Mouse (Mus musculus) neural tube, embryonic 14.5 days (tissue): ENCODE measurements around the gene Slc1a2. TPM values are rescaled to one million over a fixed set of nuclear protein-coding genes. Genes with fewer than 3 reads are reported as not detected.

Experiments used
- ATAC-seq: fragments of 200-750 bp; cut with Nextera tagmentation; 2 replicates; pipeline ENCODE4 v1.8.0; 2017; ENCODE audit warnings: low read depth, mild to moderate bottlenecking, moderate TSS enrichment, moderate library complexity
- H3K27ac ChIP-seq: fragments of 300-500 bp; sonication (generic); 2 replicates; pipeline ENCODE4 v1.5.1; 2014; ENCODE audit warnings: low read depth, mild to moderate bottlenecking, control low read depth, low read length, moderate library complexity, mixed read lengths
- H3K27me3 ChIP-seq: fragments of 300-500 bp; sonication (generic); 2 replicates; pipeline ENCODE4 v1.6.1; 2014; ENCODE audit warnings: low read length; ENCODE audit not compliant: control insufficient read depth, insufficient read depth
- H3K36me3 ChIP-seq: fragments of 300-500 bp; sonication (generic); 2 replicates; pipeline ENCODE4 v1.6.1; 2014; ENCODE audit warnings: low read length, mixed read lengths; ENCODE audit not compliant: control insufficient read depth, insufficient read depth
- H3K4me1 ChIP-seq: fragments of 300-500 bp; sonication (generic); 2 replicates; pipeline ENCODE4 v1.6.1; 2014; ENCODE audit warnings: low read length; ENCODE audit not compliant: control insufficient read depth, insufficient read depth
- H3K4me2 ChIP-seq: fragments of 300-500 bp; sonication (generic); 2 replicates; pipeline ENCODE4 v1.6.1; 2014; ENCODE audit warnings: mild to moderate bottlenecking, low read depth, low read length, control low read depth
- H3K4me3 ChIP-seq: fragments of 300-500 bp; sonication (generic); 2 replicates; pipeline ENCODE4 v1.5.1; 2014; ENCODE audit warnings: low read depth, low read length, control low read depth, mixed read lengths
- H3K9ac ChIP-seq: fragments of 300-500 bp; sonication (generic); replicated peaks from 2 replicates; pipeline ENCODE4 v1.6.1; 2014; ENCODE audit warnings: low read depth, mild to moderate bottlenecking, control low read depth, low read length, mixed read lengths
- H3K9me3 ChIP-seq: fragments of 300-500 bp; sonication (generic); 2 replicates; pipeline ENCODE4 v1.6.1; 2016; ENCODE audit warnings: low read length; ENCODE audit not compliant: control insufficient read depth
- WGBS: fragments of 180-500 bp; shearing (Covaris S2); extraction: QIAGEN DNeasy Blood & Tissue Kit; methylation state at CpG from one replicate; pipeline ENCODE4 v1.1.7; 2014; 5-methylcytosine and 5-hydroxymethylcytosine counted together
- polyA plus RNA-seq: library from polyadenylated mRNA; unstranded; fragments of >200 nt; fragmentation: Nextera tagmentation; extraction: Ambion mirVana; gene quantifications from 2 replicates; pipeline ENCODE4 v1.2.1, GENCODE M21; 2014

The Slc1a2 gene
- polyA plus RNA-seq, 1 experiment from 2014 or later: 40.8 TPM

DNA sequence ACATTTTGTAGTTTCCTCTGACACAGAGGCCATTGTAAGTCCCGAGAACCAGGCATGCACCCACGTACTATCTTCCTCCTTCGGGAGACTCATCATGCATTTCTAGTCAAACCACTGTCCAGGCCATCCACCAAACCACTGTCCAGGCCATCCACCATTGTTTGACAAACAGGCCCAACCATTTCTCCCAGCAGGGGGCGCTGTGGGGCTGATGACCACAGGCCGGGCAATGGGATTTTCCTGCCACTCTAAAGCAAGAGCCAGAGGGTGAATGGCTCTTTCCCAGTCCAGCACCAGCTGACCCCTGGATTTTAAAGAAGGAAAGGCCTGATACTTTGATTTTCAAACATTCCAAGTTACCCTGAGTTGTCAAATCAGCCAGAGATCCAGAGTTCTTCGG is 16.8 kb downstream of the Slc1a2 start:
- H3K4me2 ChIP-seq: no peak overlapping the region
- H3K27me3 ChIP-seq: no peaks in the 10 kb centered on the region
- WGBS: 69% methylated on average over 6 of the region's 6 CpGs
- no peaks in the 10 kb centered on the region for H3K36me3 ChIP-seq
- H3K27ac ChIP-seq: no peak overlapping the region; the same call in 1 of the 2 replicates
- H3K4me3 ChIP-seq: no peak overlapping the region
- peaks cover 18% of the 10 kb centered on the region for H3K4me1 ChIP-seq
- H3K9me3 ChIP-seq: no peaks in the 10 kb centered on the region
- no peak; the same call in 1 of the 2 replicates for ATAC-seq
- H3K9ac ChIP-seq: no peak overlapping the region

DNA sequence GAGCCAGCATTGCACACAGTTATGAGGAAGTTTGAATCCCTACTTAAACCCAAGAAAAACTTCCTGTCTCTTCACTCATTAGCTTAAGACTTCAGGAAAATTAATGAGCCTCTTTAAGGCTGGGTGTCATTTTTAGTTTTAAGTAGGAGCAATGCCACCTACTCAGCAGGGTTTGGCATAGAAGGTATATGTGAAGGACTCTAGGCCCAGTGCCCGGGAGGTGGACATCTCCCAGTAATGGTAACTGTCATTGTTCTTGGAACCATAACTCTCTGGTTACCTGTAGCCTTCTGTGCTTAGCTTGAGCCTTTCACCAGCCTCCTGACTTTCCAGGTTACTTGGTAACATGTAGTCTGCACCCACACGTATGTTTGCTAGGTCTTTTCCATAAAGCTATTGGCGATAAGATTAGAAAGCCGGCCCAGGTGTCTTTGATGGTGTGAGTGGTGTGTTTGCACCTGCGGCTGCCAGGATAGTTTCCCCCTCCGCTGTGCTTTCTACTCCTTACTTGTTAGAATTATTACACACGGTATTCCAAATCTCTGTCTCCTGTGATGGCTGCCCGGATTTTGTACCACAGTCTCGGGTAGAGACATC is 18.4 kb downstream of the Slc1a2 start:
- H3K4me2 ChIP-seq: no peak overlapping the region
- WGBS: 94% methylated on average over 9 of the region's 9 CpGs
- peaks cover 18% of the 10 kb centered on the region for H3K4me1 ChIP-seq
- ATAC-seq: no peak
- H3K27ac ChIP-seq: no peak overlapping the region
- H3K4me3 ChIP-seq: no peak overlapping the region
- H3K9me3 ChIP-seq: no peaks in the 10 kb centered on the region
- no peaks in the 10 kb centered on the region for H3K36me3 ChIP-seq
- no peak overlapping the region for H3K9ac ChIP-seq
- H3K27me3 ChIP-seq: no peaks in the 10 kb centered on the region

DNA sequence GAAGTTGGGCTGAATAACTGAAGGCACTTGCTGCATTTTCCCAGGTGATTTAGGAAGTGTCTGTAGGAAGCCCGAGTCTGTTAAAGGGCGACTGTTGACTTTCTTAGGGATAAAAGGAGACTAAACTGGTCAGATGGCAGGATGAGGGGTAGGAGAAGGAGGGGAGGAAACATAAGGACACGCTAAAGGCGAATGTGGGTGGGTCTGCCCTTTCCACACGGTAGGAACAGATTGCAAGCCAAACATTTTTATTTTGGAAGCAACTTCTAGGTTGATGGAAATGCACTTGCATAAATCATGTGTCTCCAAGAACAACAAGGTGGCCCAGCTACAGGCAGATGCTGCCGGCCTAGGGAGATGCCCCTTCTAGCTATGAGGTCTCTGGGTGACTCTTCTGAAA is 18.9 kb downstream of the Slc1a2 start:
- Histone ChIP-seq H3K36me3 (no peaks in the 10 kb centered on the region), H3K9me3 (no peaks in the 10 kb centered on the region), H3K27me3 (no peaks in the 10 kb centered on the region), H3K4me2 (no peak overlapping the region), H3K4me3 (no peak overlapping the region), H3K9ac (no peak overlapping the region), H3K4me1 (peaks cover 18% of the 10 kb centered on the region), H3K27ac (no peak overlapping the region)
- WGBS: 84% methylated on average over 6 of the region's 6 CpGs
- no peak for ATAC-seq

DNA sequence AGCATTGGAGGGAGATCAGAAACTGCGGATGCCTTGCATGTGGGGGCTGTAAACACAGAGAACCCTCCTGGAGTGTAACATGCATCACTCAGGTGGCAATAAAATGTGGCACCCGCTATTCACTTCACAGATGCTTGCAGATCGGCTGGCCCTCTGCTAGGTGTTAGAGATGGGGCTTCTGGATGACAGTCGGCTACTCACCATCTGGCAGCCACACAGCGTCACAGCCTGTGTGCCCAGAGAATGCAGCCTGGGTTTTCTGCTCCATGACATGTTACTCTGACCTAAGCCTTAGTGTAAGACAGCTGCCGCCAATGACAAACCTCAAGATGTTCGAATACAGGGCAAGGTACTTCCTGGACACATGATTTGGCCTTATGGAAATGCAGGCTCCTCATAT is 22.9 kb downstream of the Slc1a2 start:
- H3K4me1 ChIP-seq: no peaks in the 10 kb centered on the region
- no peak overlapping the region for H3K4me2 ChIP-seq
- no peak overlapping the region for H3K9ac ChIP-seq
- 59% methylated on average over 7 of the region's 7 CpGs for WGBS
- no peaks in the 10 kb centered on the region for H3K27me3 ChIP-seq
- no peak for ATAC-seq
- H3K4me3 ChIP-seq: no peak overlapping the region
- no peak overlapping the region for H3K27ac ChIP-seq
- H3K9me3 ChIP-seq: no peaks in the 10 kb centered on the region
- H3K36me3 ChIP-seq: no peaks in the 10 kb centered on the region

DNA sequence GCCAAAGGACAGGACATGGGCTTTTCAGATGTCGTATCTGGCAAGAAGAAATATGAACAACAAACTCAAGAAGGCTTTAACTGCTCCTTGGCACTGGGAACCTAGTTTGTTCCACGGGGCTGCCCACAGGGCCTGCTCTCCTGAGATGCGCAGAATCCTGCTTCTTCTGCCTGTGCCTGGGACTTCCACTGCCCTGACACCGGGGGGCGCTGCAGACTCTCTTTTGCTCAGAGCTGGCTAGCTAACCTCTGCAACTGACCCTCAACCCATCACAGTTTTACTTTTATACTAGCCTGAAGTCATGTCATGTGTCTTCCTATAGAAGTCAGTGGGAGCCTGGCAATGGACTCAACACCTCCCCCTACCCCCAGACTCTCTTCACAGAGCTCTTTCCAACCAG is 23.7 kb downstream of the Slc1a2 start:
- Histone ChIP-seq H3K4me2 (no peak overlapping the region), H3K4me3 (no peak overlapping the region), H3K9me3 (no peaks in the 10 kb centered on the region), H3K27me3 (no peaks in the 10 kb centered on the region), H3K9ac (no peak overlapping the region), H3K27ac (no peak overlapping the region), H3K36me3 (no peaks in the 10 kb centered on the region), H3K4me1 (no peaks in the 10 kb centered on the region)
- ATAC-seq: no peak
- WGBS: 45% methylated on average over 5 of the region's 5 CpGs

DNA sequence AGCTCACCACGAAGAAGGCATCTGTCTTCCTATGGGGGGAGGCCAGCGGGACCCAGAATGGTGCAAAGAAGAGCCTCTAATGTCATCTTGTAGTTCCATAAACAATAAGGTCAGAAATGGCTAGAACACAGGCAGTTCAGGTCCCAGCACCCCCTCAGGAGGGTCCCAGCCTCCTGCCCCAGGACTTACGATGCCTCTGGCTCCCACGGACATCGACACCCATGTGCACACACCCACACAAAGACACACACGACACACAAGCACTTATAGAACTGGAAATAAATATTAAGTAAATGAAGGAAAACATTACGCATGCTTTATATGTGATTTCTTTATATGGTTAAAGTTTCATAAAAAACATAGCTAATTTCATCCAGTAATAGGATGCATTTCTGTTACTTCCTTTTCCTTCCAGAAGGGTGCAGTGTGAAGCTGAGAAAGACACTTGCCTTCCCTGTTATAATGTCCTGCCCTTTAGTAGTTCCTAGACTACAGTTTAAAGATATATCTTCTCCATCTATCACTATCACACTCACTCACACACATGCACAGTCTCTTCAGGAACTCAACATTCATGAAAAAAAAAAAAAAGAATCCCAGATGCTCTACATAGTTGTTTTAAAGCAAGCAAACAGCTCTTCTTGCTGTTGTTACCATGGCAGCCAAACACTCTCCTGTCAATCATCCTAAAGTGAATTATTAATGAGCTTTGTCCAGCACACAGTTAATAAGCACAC is 27.1 kb downstream of the Slc1a2 start:
- H3K4me3 ChIP-seq: no peak overlapping the region
- peak; percentile 67 for ATAC-seq

DNA sequence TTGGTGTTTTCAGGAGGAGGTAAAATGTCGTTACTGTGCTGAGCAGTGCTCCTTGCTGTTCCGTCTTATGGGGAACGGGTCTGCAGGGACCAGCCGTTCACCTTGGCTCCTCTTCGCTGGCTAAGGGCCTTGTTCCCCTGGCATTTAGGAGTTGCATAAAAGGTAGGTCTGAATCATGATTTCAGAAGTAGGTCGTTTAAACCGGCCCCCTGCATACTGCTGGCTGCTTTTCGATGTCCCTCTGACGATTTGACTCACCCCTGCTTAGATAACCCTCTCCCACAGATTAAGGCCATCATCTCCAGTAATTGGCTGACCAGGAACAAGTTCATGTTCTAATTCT is 27.6 kb downstream of the Slc1a2 start:
- no peak; the same call in 1 of the 2 replicates for ATAC-seq
- no peaks in the 10 kb centered on the region for H3K36me3 ChIP-seq
- no peak overlapping the region for H3K9ac ChIP-seq
- H3K9me3 ChIP-seq: no peaks in the 10 kb centered on the region
- H3K4me2 ChIP-seq: no peak overlapping the region
- 53% methylated on average over 9 of the region's 9 CpGs for WGBS
- no peak overlapping the region for H3K27ac ChIP-seq
- H3K4me1 ChIP-seq: no peaks in the 10 kb centered on the region
- no peak overlapping the region for H3K4me3 ChIP-seq
- H3K27me3 ChIP-seq: no peaks in the 10 kb centered on the region

More for the DNA sequence above, 27.1 kb downstream of the Slc1a2 start:
- no peaks in the 10 kb centered on the region for H3K27me3 ChIP-seq
- H3K4me2 ChIP-seq: no peak overlapping the region
- no peaks in the 10 kb centered on the region for H3K9me3 ChIP-seq
- no peak overlapping the region for H3K27ac ChIP-seq
- H3K4me1 ChIP-seq: no peaks in the 10 kb centered on the region
- no peak overlapping the region for H3K9ac ChIP-seq
- 89% methylated on average over 7 of the region's 7 CpGs for WGBS
- H3K36me3 ChIP-seq: no peaks in the 10 kb centered on the region

DNA sequence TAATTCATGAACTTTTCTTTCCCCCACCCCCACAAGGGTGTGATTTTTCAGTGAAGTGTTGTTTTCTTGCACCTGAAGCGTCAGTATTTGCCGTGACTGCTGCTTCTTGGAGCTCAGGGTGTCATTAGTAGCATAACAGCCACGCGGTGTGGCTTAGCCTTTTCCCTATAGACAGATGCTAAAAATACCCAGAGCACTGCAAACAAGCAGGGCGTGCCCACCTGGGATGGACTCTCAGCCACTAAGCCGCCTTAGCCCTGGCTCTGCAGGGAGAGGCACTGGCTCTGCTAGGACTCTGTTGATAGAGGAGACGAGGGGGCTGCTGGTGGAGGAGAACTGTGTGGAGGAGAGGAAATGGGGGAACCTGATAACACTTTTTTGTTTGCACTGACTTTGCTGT is 35.1 kb downstream of the Slc1a2 start:
- H3K4me3 ChIP-seq: no peak overlapping the region
- no peaks in the 10 kb centered on the region for H3K4me1 ChIP-seq
- WGBS: 74% methylated on average over 7 of the region's 7 CpGs
- no peak overlapping the region for H3K4me2 ChIP-seq
- H3K27me3 ChIP-seq: no peaks in the 10 kb centered on the region
- no peak overlapping the region for H3K27ac ChIP-seq
- H3K9me3 ChIP-seq: no peaks in the 10 kb centered on the region
- ATAC-seq: no peak
- H3K36me3 ChIP-seq: no peaks in the 10 kb centered on the region
- H3K9ac ChIP-seq: no peak overlapping the region

DNA sequence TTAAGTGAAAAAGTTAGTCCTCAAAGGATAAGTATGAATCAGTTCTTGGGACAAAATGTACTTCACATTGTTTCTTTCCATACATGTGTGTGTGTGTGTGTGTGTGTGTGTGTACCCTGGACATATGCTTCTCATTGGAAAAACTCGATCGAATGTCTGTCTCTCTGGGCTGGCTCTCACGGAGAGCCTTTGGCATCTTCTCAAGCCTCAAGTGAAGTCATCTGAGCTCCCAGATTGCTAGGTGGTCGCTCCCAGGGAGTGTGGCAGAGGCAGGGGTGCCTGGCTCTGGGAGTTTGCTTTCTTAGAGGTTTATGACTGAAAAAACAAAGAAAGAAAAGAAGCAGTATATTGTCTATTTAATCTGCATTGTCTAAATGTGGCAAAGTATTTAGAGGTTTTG is 36.3 kb downstream of the Slc1a2 start:
- ATAC-seq: no peak
- WGBS: 79% methylated on average over 4 of the region's 4 CpGs

More for the DNA sequence above, 36.3 kb downstream of the Slc1a2 start:
- no peak overlapping the region for H3K4me3 ChIP-seq
- H3K27ac ChIP-seq: no peak overlapping the region
- H3K4me2 ChIP-seq: no peak overlapping the region
- no peaks in the 10 kb centered on the region for H3K4me1 ChIP-seq
- H3K9ac ChIP-seq: no peak overlapping the region
- no peaks in the 10 kb centered on the region for H3K27me3 ChIP-seq
- no peaks in the 10 kb centered on the region for H3K36me3 ChIP-seq
- no peaks in the 10 kb centered on the region for H3K9me3 ChIP-seq
